ENCODE assay signal across 8 mouse cellular contexts in genomic region chr6:100608429-100608828, GRCm38 (mm10).
A peak's percentile ranks its signal among the peaks of the same experiment; 100 is the strongest.
DNase-seq lines count a peak whose midpoint lies in the region; ATAC-seq and TF ChIP-seq lines count a peak whose summit lies in the region.

No protein-coding gene starts in this region.

- H3K27ac ChIP-seq in midbrain, embryonic 14.5 days (replicated peaks; ENCODE audit: low read depth, low read length), result no peak overlapping the region
- H3K27ac ChIP-seq in midbrain, embryonic 16.5 days (ENCODE audit: low read length), result no peak overlapping the region
- peak overlapping the region; percentile 39; the same call in 1 of the 2 replicates for H3K27ac ChIP-seq in embryonic fibroblast, embryonic 13.5 days (ENCODE audit: insufficient read depth, low read length)

- H3K9me3 ChIP-seq in midbrain, embryonic 14.5 days (ENCODE audit: control insufficient read depth, low read length), result no peaks in the 10 kb centered on the region
- H3K9me3 ChIP-seq in midbrain, embryonic 16.5 days (replicated peaks; ENCODE audit: control insufficient read depth, low read length, poor library complexity, severe bottlenecking), result no peaks in the 10 kb centered on the region

- H3K4me3 ChIP-seq in midbrain, embryonic 14.5 days (replicated peaks; ENCODE audit: low read depth, low read length), result no peak overlapping the region
- H3K4me3 ChIP-seq in midbrain, embryonic 16.5 days (ENCODE audit: low read depth, low read length), result no peak overlapping the region
- no peak overlapping the region for H3K4me3 ChIP-seq in embryonic fibroblast, embryonic 13.5 days (ENCODE audit: insufficient read depth, low read length)

- TF ChIP-seq CTCF in embryonic fibroblast, embryonic 13.5 days (IDR thresholded peaks at IDR 0.05; ENCODE audit: borderline replicate concordance, insufficient read depth, low read length), result no peak

- H3K4me2 ChIP-seq in midbrain, embryonic 14.5 days (ENCODE audit: low read length), result no peak overlapping the region
- no peak overlapping the region for H3K4me2 ChIP-seq in midbrain, embryonic 16.5 days (ENCODE audit: low read length)

- 97% methylated on average over 3 of the region's 3 CpGs for WGBS in midbrain, embryonic 14.5 days
- 93% methylated on average over 3 of the region's 3 CpGs for WGBS in midbrain, embryonic 16.5 days

- H3K9ac ChIP-seq in midbrain, embryonic 14.5 days (replicated peaks; ENCODE audit: low read length), result no peak overlapping the region
- H3K9ac ChIP-seq in midbrain, embryonic 16.5 days (ENCODE audit: low read depth, low read length), result no peak overlapping the region

- H3K36me3 ChIP-seq in midbrain, embryonic 14.5 days (ENCODE audit: control insufficient read depth, insufficient read depth, low read length), result no peaks in the 10 kb centered on the region
- no peaks in the 10 kb centered on the region for H3K36me3 ChIP-seq in midbrain, embryonic 16.5 days (ENCODE audit: control insufficient read depth, insufficient read depth, low read length)

- TF ChIP-seq POLR2A in embryonic fibroblast, embryonic 13.5 days (IDR thresholded peaks at IDR 0.05; ENCODE audit: low read depth, low read length), result no peak

- peak; percentile 15 for DNase-seq in gastrocnemius, adult 18-20 months (ENCODE audit: low spot score)
- no peak for DNase-seq in gastrocnemius, postnatal 25 days
- DNase-seq in midbrain, embryonic 14.5 days, result peak; percentile 33
- peak; percentile 40 for DNase-seq in thymus, postnatal 25 days
- DNase-seq in frontal cortex, postnatal 25 days (ENCODE audit: low spot score in 2 of 2), result no peak
- no peak for DNase-seq in layer of hippocampus, adult 8-10 months (ENCODE audit: low spot score in 2 of 2)

- no peak for ATAC-seq in midbrain, embryonic 14.5 days (ENCODE audit: low FRiP score, low TSS enrichment)
- no peak for ATAC-seq in midbrain, embryonic 16.5 days

- no peaks in the 10 kb centered on the region for H3K27me3 ChIP-seq in midbrain, embryonic 14.5 days (ENCODE audit: control insufficient read depth, insufficient read depth, low read length)
- H3K27me3 ChIP-seq in midbrain, embryonic 16.5 days (ENCODE audit: control insufficient read depth, insufficient read depth, low read depth, low read length), result no peaks in the 10 kb centered on the region

- H3K4me1 ChIP-seq in midbrain, embryonic 14.5 days (ENCODE audit: control insufficient read depth, insufficient read depth, low read length), result peaks cover 3% of the 10 kb centered on the region; the same call in 1 of the 2 replicates
- H3K4me1 ChIP-seq in midbrain, embryonic 16.5 days (ENCODE audit: control insufficient read depth, insufficient read depth, low read length), result no peaks in the 10 kb centered on the region
- peaks cover 4% of the 10 kb centered on the region; the same call in 1 of the 2 replicates for H3K4me1 ChIP-seq in embryonic fibroblast, embryonic 13.5 days (ENCODE audit: control insufficient read depth, insufficient read depth, low read length)

Comparison
In these comparisons a context has a peak if more than half of its experiments do, and no peak if none do; other contexts are left out.
1. DNase-seq: peak in gastrocnemius, adult 18-20 months (single experiment), midbrain, embryonic 14.5 days (single experiment) and thymus, postnatal 25 days (single experiment); none in gastrocnemius, postnatal 25 days (single experiment), frontal cortex, postnatal 25 days (0 of 2) and layer of hippocampus, adult 8-10 months (0 of 2).